Mouse (Mus musculus): ENCODE results near the gene Ggt6. TPM values are rescaled to one million over a fixed set of nuclear protein-coding genes. Genes with fewer than 3 reads are reported as not detected.

Ggt6 gene
- polyA plus RNA-seq, 3 experiments from 2014 or later, result not detected

DNA sequence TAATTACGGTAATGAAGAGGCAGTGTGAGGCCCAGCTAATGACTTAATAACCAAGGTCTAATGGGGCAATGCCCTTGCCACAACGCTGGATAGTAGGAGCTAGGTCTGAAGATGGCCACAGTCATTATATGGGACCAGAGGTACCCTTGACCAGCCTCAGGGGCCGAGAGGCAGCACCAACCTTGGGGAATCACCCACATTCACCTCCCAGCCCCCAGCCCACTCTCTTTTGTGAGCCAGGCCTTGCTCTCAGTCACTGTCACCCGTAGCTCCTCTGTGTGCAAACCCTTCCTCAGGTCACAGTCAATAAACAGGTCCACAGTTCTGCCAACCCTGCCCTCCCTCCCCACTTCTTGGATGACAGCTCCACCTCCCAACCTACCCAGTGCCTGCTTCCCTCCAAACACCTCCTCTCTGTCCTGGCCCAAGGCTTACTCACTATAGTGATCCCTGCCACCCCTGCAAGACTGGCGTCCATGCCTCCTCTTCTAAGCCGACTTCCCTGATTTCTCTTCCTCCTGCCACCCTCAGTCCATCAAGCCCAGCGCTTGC lies 40.8 kb downstream of the Ggt6 start:
- ATAC-seq, result no peak

DNA sequence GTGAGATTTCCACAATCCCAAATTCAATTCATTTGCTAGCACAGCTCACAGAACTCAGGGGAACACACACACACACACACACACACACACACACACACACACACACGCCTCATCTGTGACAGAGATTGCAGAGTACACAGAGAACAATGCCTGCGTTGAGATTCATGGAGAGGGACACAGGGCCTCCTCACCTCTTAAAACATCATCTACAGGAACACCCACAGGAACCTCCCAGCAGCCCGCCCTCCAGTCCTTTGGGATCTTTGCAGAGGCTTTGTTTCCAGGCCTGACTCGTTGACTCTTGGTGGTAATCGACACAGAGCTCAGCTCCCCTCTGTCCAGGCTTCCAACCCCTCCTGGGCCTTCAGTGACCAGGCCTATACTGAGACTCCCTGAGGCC lies 41.9 kb downstream of the Ggt6 start:
- ATAC-seq, result no peak

DNA sequence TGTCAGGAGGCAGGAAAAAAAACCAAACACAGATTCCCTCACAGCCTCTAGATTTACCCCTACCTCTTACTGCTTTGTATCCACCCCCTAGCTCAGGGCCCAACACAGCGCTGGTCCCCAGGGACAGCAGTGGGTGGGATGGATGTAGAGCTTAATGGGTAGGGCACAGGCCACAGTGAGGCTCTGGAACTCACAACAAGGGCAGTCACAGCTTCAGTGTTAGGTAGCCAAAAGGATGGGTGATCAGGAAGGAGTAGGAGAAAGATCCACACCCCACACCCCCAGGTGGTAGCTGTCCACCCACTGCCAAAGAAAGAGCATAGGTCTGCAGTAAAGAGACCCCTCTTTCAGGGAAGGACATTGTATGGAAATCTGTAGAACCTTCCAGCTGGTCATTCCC lies 42.3 kb downstream of the Ggt6 start:
- ATAC-seq, result no peak

DNA sequence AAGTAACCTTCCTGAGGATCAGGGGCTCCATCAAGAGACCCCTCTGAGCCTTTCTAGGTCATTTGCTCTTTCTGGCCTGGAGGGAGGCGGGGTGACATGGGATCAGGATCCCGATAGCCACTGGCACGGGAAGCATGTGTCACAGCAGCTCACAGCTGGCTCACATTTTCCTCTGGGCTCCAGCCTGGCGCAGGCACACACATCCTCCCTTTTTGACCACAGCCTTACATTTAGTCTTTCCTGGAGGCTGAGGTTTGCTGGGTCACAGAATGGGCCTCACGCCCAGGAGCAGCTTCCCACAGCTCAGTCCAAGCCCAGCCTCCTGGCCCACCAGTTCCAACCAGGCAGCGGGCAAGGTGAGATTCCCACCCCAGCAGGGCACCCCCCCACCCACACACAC lies 42.9 kb downstream of the Ggt6 start:
- ATAC-seq, result no peak

DNA sequence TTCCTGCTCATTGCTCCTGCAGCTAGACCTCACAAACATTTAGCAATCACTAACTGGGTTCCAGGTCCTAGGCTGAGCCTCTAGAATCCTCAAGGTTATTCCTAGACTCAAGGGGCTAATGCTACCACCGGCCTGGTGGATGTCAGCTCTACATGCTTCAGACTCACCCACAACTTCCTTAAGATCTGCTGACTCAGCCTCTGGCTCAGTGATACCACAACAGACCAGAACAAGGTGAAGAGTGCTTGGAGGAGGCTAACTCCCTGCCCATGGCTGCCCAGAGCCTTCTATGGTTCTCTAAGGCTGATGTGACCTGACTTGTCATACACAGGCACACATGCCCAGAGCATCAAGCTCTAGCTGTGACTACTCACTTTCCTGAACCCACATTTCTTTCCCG lies 44.2 kb downstream of the Ggt6 start:
- no peak for ATAC-seq

DNA sequence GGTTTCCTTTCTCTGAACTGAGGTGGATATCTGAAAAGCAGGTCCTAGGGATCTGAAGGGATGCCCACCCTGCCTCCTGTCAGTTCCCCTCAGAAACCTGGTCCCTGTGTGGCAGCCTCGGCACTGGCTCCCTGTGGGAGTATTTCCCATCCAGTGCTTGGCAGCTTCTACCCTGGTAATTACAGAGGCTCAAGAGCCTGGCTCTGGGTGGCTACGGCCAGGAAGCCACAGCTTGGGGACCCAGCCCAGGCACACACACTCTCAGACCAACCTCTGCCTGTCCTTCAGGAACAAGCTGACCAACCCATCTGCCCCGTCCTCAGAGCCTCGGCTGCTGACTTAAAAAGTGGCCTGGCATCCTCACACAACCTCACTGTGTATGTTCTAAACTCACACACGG lies 46.0 kb downstream of the Ggt6 start:
- ATAC-seq, result no peak

DNA sequence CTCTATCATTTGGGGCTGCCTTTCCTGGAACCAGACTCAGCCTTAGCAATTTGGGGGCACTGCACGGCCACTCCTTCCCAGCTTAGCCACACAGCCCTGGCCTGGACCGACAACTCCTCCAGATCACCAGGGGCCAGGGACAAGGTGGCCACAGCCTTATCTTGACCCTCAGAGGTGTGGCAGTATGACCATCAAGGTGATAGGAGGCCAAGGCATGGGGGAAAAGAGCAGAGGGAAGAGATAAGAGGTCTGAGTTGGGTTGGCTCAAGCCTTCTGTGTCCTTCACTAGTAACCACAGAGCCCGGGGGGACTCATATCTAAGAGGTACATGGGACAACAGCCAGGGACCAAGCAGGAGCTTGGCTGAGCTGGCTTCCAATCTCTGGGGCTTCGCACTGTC lies 46.6 kb downstream of the Ggt6 start:
- ATAC-seq, result no peak

DNA sequence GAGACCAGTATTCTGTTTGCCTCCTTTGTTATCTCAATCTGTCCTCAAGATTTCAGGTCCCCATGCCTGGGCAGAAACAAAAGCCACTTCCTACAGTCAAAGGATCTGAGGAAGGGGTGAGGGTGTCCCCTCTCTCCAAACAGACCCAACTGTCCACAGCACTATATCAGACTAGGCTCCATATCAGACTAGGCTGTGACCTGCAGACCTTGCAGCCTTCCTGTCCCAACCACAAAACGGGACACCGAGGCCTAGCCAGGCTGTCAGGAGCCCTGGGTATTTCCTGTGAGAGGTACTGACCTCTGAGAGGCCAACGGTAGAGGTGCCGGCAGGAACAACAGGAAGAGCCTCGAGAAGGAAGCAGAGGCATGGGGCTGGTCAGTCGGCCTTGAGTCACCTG lies 49.2 kb downstream of the Ggt6 start:
- ATAC-seq, result no peak

DNA sequence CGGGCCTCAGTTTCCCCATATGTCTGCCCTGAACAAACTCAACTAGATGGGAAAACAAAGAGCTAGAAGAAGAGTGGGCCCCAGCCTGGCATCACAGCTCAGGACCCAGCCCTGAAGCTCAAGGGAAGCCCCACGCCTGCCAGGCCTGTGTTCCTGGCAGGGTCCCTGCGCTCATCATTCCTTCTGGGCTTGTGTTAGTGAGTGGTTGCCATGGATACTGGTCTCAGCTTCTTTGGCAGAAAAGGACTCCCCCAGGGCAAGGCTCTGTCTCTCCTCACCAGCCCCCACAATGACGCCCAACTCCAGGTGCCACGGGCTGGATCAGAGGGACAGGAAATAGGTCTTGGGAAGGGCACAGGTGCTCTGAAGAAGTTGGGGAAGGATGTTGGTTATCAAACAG lies 49.8 kb downstream of the Ggt6 start:
- ATAC-seq, result no peak

DNA sequence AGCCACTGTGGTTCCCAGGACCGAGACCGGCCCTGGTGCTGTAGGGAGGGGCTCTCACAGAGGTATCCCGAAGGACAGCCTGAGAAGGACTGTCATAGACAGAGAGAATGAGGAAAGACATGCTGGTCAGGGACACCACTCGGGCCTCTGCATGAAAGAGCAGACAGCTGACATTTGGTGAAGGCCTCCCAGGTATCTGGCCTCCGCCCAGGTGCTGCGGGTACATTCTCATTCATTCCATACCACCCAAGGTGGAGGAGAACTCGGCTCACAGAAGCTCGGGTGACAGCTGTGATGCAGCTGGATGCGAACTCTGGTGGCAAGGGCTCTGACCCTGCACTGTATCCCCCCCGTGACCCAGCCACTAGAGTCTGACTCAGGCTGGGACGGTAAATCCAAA lies 50.6 kb downstream of the Ggt6 start:
- ATAC-seq, result no peak

DNA sequence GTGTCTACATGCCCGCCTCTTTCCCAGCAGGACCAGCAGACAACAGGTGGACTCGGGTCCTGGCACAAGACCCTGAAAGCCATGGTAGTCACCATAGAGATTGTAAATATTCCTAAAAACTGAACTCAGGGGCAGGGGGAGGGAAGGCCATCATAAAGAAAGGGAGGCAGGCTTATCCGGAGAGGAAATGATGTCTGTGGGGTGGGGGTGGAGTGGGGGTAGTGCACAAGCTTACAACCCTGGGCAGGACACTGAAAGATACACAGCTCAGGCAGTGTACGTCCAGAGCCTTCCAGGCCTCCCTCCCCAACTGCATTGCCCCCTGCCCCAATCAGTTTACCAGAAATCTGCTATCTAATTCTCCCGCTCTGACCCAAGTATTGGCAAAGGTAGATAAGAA lies 51.8 kb downstream of the Ggt6 start:
- ATAC-seq, result no peak

DNA sequence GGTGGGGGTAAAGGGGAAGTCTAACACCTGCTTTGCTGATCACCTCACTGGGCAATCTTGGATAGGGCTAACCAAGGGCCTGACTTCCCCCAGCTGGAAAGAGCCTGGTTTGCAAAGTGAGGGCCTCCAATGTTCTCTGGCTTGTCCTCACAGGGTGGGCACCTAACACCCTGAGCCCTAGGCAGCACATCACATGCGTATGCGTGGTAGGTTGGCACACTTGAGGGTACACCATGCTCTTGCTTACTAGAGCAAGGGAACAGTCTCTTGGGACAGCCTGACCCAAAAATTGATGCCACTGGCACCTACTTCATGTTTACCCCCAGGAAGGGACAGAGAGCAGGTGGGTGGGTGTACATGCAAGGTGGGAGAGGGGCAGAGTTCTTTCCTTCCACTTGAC lies 52.4 kb downstream of the Ggt6 start:
- ATAC-seq, result no peak

Other genes with a start within 250 kb of the Ggt6 start
- not detected for gene Gm43951, start 228.7 kb upstream of the Ggt6 start, polyA plus RNA-seq (2017; shearing (Covaris generic))
- gene 4933427D14Rik, start 228.1 kb upstream of the Ggt6 start, polyA plus RNA-seq (2017; shearing (Covaris generic)), result 10 to 100 TPM; 16.7 to 27.9 (median 22.9) TPM
- 100 to 1,000 TPM; 106 to 179 (median 111) TPM for gene Txndc17, start 228.0 kb upstream of the Ggt6 start, polyA plus RNA-seq (2017; shearing (Covaris generic))
- gene Med31, start 219.9 kb upstream of the Ggt6 start, polyA plus RNA-seq (2017; shearing (Covaris generic)), result 10 to 100 TPM; 18.1 to 26.9 (median 22.3) TPM
- not detected for gene Slc13a5, start 168.3 kb upstream of the Ggt6 start, polyA plus RNA-seq (2017; shearing (Covaris generic))
- 100 to 1,000 TPM in 1 of 3 experiments, 10 to 100 TPM in 2; 45.3 to 118 (median 50.4) TPM for gene Xaf1, start 133.9 kb upstream of the Ggt6 start, polyA plus RNA-seq (2017; shearing (Covaris generic))
- not detected for gene Fbxo39, start 121.1 kb upstream of the Ggt6 start, polyA plus RNA-seq (2017; shearing (Covaris generic))
- not detected for gene Tekt1, start 73.1 kb upstream of the Ggt6 start, polyA plus RNA-seq (2017; shearing (Covaris generic))
- not detected for gene Smtnl2, start 23.8 kb upstream of the Ggt6 start, polyA plus RNA-seq (2017; shearing (Covaris generic))
- gene Mybbp1a, start 5.8 kb downstream of the Ggt6 start, polyA plus RNA-seq (2017; shearing (Covaris generic)), result 10 to 100 TPM; 46.1 to 71.2 (median 64.1) TPM
- gene Spns2, start 54.4 kb downstream of the Ggt6 start, polyA plus RNA-seq (2017; shearing (Covaris generic)), result not detected
- 1 to 10 TPM in 1 of 3 experiments, under 1 TPM in 2; 0.24 to 1.2 (median 0.25) TPM for gene Spns3, start 115.0 kb downstream of the Ggt6 start, polyA plus RNA-seq (2017; shearing (Covaris generic))
- 10 to 100 TPM; 38.6 to 45.4 (median 42.8) TPM for gene Ube2g1, start 171.8 kb downstream of the Ggt6 start, polyA plus RNA-seq (2017; shearing (Covaris generic))